Mouse (Mus musculus): ENCODE results near the gene 4930539E08Rik. TPM values are rescaled to one million over a fixed set of nuclear protein-coding genes. Genes with fewer than 3 reads are reported as not detected.
A peak's percentile ranks its signal among the peaks of the same experiment; 100 is the strongest.

Gene 4930539E08Rik
- polyA plus RNA-seq, 1 experiment = not detected

DNA sequence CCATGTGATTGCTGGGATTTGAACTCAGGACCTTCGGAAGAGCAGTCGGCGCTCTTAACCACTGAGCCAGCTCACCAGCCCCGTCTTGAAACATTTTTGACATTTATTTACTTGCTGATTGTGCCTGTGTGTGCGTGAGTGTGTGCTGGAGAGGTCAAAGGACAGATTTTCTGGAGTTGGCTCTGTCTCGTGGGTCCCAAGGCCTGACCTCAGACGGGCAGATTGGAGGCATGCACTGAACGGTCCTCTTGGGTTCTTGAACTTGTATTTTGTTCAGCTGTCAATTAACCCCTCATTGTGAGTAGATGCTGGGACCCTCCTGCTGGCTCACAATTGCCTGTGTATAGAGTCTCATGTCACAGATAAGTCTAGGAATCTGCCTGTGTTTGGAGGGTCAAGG lies 28.9 kb downstream of the 4930539E08Rik start:
- TF ChIP-seq TAL1 (IDR thresholded peaks at IDR 0.05; ENCODE audit: low read length) (no peak), GATA1 (IDR thresholded peaks at IDR 0.05; ENCODE audit: low read length) (no peak)
- no peaks in the 10 kb centered on the region for H3K36me3 ChIP-seq (ENCODE audit: control insufficient read depth)

DNA sequence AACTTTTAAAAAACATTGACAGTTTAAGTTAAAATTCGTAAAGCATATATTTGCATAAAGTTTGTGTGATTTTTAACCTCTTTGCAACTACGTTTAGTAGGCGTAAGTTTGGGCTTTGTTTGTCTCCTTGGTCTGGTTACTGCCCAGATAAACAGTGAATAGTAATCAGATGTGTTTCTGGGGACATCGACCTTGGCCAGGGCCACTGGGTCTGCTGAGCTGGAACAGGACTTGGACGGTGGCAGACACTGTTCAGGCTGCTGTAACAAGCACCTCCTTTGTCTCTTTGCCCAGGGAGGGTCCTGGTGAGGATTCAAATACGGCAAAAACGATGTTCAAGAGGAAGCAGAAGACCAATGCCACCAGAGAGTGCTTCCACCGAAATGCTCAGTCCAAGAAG lies 29.9 kb downstream of the 4930539E08Rik start:
- Histone ChIP-seq H3K27me3 (ENCODE audit: control insufficient read depth) (peaks cover 21% of the 10 kb centered on the region), H3K36me3 (ENCODE audit: control insufficient read depth) (no peaks in the 10 kb centered on the region), H3K4me3 (replicated peaks) (no peak overlapping the region), H3K9me3 (ENCODE audit: control insufficient read depth, low read length) (peaks cover 8% of the 10 kb centered on the region; the same call in 1 of the 2 replicates), H3K4me1 (ENCODE audit: control insufficient read depth) (peaks cover 21% of the 10 kb centered on the region)
- TF ChIP-seq TAL1 (IDR thresholded peaks at IDR 0.05; ENCODE audit: low read length) = no peak
- TF ChIP-seq GATA1 (IDR thresholded peaks at IDR 0.05; ENCODE audit: low read length) = no peak

More for the DNA sequence above, 28.9 kb downstream of the 4930539E08Rik start:
- peaks cover 16% of the 10 kb centered on the region for H3K4me1 ChIP-seq (ENCODE audit: control insufficient read depth)
- no peak overlapping the region for H3K4me3 ChIP-seq (replicated peaks)
- peaks cover 9% of the 10 kb centered on the region; the same call in 1 of the 2 replicates for H3K9me3 ChIP-seq (ENCODE audit: control insufficient read depth, low read length)
- peaks cover 13% of the 10 kb centered on the region for H3K27me3 ChIP-seq (ENCODE audit: control insufficient read depth)

DNA sequence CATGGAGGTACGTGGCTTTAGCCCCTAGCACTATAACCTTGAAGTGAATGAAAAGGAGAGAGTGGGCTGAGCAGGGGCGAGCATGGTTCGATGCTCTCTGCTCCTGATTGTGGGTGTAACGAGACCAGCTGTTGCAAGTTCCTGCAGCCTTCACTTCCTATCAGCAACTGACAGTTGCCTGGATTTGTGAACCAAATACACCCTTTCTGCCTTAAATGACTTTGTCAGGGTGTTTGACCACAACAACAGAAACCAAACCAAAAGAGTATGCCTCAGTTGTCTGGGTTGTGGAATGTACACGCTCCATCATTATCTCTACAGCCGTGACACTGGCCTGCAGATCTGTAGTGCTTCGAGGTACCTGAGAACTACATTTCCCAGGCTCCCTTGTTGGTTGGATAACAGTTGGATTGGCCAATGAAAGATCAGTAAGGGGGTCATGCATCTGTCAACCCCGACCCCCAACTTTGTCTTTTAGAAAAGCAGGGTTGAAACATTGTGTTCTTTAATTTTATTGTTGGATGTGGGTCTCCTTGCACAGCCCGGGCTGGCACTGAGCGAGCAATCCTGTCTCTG lies 31.1 kb downstream of the 4930539E08Rik start:
- TF ChIP-seq TAL1 (IDR thresholded peaks at IDR 0.05; ENCODE audit: low read length) (no peak), GATA1 (IDR thresholded peaks at IDR 0.05; ENCODE audit: low read length) (no peak)
- H3K4me3 ChIP-seq (replicated peaks) = no peak overlapping the region
- H3K4me1 ChIP-seq (ENCODE audit: control insufficient read depth) = peaks cover 25% of the 10 kb centered on the region
- peaks cover 25% of the 10 kb centered on the region for H3K27me3 ChIP-seq (ENCODE audit: control insufficient read depth)
- no peaks in the 10 kb centered on the region for H3K36me3 ChIP-seq (ENCODE audit: control insufficient read depth)
- H3K9me3 ChIP-seq (ENCODE audit: control insufficient read depth, low read length) = peaks cover 5% of the 10 kb centered on the region; the same call in 1 of the 2 replicates

DNA sequence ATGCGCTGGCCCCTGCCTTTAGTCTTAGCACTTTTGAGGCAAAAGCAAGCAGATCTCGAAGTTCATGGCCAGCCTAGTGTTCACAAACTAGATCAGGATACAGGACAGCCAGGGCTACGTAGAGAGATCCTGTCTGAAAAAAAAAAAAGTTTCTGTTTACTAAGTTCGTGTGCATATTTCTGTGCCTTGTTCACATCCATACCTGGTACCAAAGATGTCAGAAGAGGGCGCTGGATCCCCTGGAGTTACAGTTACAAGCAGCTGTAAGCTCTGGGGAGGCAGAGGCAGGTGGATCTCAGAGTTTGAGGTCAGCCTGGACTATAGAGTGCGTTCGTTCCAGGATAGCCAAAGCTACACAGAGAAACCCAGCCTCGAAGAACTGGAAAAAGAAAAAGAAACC lies 32.3 kb downstream of the 4930539E08Rik start:
- TF ChIP-seq GATA1 (IDR thresholded peaks at IDR 0.05; ENCODE audit: low read length) = no peak
- no peak for TF ChIP-seq TAL1 (IDR thresholded peaks at IDR 0.05; ENCODE audit: low read length)
- H3K4me3 ChIP-seq (replicated peaks) = no peak overlapping the region
- H3K27me3 ChIP-seq (ENCODE audit: control insufficient read depth) = peaks cover 35% of the 10 kb centered on the region
- H3K36me3 ChIP-seq (ENCODE audit: control insufficient read depth) = no peaks in the 10 kb centered on the region
- no peaks in the 10 kb centered on the region for H3K9me3 ChIP-seq (ENCODE audit: control insufficient read depth, low read length)
- peaks cover 25% of the 10 kb centered on the region for H3K4me1 ChIP-seq (ENCODE audit: control insufficient read depth)

DNA sequence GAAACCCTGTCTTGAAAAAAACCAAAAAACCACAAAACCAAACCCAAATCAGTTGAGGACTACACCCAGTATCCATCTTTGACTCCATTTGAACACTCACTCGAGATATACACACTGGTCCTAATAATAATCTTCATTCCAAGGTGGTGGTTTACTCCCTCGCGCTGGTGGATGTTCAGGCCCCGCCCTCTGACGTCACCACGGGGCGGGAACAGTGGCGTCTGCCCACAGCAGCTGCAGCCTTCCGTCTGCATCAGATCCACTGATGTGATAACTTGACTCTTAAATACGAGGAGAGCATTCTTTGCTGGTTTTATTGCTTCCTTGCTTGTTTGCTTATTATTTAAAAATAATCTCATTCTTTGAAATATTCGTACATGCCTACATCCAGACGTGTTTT lies 32.8 kb downstream of the 4930539E08Rik start:
- Histone ChIP-seq H3K9me3 (ENCODE audit: control insufficient read depth, low read length) (no peaks in the 10 kb centered on the region), H3K4me3 (replicated peaks) (no peak overlapping the region), H3K4me1 (ENCODE audit: control insufficient read depth) (peaks cover 25% of the 10 kb centered on the region), H3K36me3 (ENCODE audit: control insufficient read depth) (no peaks in the 10 kb centered on the region), H3K27me3 (ENCODE audit: control insufficient read depth) (peaks cover 35% of the 10 kb centered on the region)
- TF ChIP-seq GATA1 (IDR thresholded peaks at IDR 0.05; ENCODE audit: low read length) = peak; percentile 68
- no peak for TF ChIP-seq TAL1 (IDR thresholded peaks at IDR 0.05; ENCODE audit: low read length)

GRCm38 (mm10) chr17:28879931-28880391 lies 35.2 kb downstream of the 4930539E08Rik start:
- peaks cover 45% of the 10 kb centered on the region for H3K27me3 ChIP-seq (ENCODE audit: control insufficient read depth)
- no peak for TF ChIP-seq TAL1 (IDR thresholded peaks at IDR 0.05; ENCODE audit: low read length)
- TF ChIP-seq GATA1 (IDR thresholded peaks at IDR 0.05; ENCODE audit: low read length) = no peak
- H3K36me3 ChIP-seq (ENCODE audit: control insufficient read depth) = no peaks in the 10 kb centered on the region
- H3K4me1 ChIP-seq (ENCODE audit: control insufficient read depth) = peaks cover 29% of the 10 kb centered on the region
- H3K9me3 ChIP-seq (ENCODE audit: control insufficient read depth, low read length) = no peaks in the 10 kb centered on the region
- H3K4me3 ChIP-seq (replicated peaks) = no peak overlapping the region

DNA sequence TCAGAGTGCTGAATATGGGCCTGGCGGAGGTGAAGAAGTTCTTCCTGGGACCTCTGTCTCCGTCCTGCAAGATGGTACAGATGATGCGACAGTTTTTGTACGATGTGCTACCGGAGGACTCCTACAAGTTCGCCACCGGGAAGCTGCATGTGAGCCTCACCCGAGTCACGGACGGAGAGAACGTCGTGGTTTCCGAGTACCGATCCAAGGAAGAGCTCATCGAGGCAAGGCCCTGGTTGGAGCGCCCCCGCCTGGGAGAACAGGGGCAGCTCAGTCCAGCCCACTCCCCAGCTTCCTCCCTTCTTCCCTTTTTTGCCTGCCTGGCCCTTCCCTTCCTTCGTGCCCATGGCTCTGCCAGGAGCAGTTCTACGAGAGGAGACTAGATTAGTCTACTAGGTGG lies 38.3 kb downstream of the 4930539E08Rik start:
- Histone ChIP-seq H3K27me3 (ENCODE audit: control insufficient read depth) (peaks cover 40% of the 10 kb centered on the region), H3K36me3 (ENCODE audit: control insufficient read depth) (no peaks in the 10 kb centered on the region), H3K9me3 (ENCODE audit: control insufficient read depth, low read length) (no peaks in the 10 kb centered on the region), H3K4me1 (ENCODE audit: control insufficient read depth) (peaks cover 14% of the 10 kb centered on the region), H3K4me3 (replicated peaks) (no peak overlapping the region)
- TF ChIP-seq GATA1 (IDR thresholded peaks at IDR 0.05; ENCODE audit: low read length) (no peak), TAL1 (IDR thresholded peaks at IDR 0.05; ENCODE audit: low read length) (no peak)

DNA sequence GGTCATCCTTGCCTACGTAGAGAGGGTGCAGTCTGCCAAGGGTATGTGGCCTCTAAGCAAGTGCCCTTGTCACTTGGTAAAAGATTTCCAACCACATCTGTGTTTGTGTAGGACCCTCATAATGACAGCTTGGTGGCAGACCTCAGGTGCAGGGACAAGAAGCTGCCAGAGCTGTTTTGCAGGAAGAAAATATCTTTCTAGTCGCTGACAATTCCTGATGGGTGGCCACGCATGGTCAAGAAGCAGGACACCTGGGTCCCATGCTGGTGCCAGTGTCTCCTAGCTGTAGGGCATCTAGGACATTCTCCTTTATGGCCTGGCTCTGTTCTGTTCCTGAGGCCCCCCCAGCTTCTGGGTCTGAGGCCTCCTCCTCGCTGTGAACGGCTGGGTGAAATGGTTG lies 38.8 kb downstream of the 4930539E08Rik start:
- H3K9me3 ChIP-seq (ENCODE audit: control insufficient read depth, low read length) = no peaks in the 10 kb centered on the region
- H3K36me3 ChIP-seq (ENCODE audit: control insufficient read depth) = no peaks in the 10 kb centered on the region
- H3K4me1 ChIP-seq (ENCODE audit: control insufficient read depth) = peaks cover 14% of the 10 kb centered on the region
- TF ChIP-seq TAL1 (IDR thresholded peaks at IDR 0.05; ENCODE audit: low read length) = no peak
- TF ChIP-seq GATA1 (IDR thresholded peaks at IDR 0.05; ENCODE audit: low read length) = no peak
- H3K27me3 ChIP-seq (ENCODE audit: control insufficient read depth) = peaks cover 37% of the 10 kb centered on the region
- H3K4me3 ChIP-seq (replicated peaks) = no peak overlapping the region

- H3K4me3 ChIP-seq (replicated peaks) = no peak overlapping the region
- H3K27me3 ChIP-seq (ENCODE audit: control insufficient read depth) = peaks cover 29% of the 10 kb centered on the region
- peaks cover 9% of the 10 kb centered on the region for H3K4me1 ChIP-seq (ENCODE audit: control insufficient read depth)
- TF ChIP-seq GATA1 (IDR thresholded peaks at IDR 0.05; ENCODE audit: low read length) (no peak), TAL1 (IDR thresholded peaks at IDR 0.05; ENCODE audit: low read length) (no peak)
- no peaks in the 10 kb centered on the region for H3K36me3 ChIP-seq (ENCODE audit: control insufficient read depth)
- no peaks in the 10 kb centered on the region for H3K9me3 ChIP-seq (ENCODE audit: control insufficient read depth, low read length)
Measured at GRCm38 (mm10) chr17:28875316-28875715, 39.8 kb downstream of the 4930539E08Rik start.
